Mouse (Mus musculus) embryonic facial prominence, embryonic 10.5 days (tissue): Measurements from ENCODE around the gene Rnf13. TPM values are rescaled to one million over a fixed set of nuclear protein-coding genes. Genes with fewer than 3 reads are reported as not detected.

ENCODE experiments used
- DNase-seq: peaks from one replicate; pipeline ENCODE4 v3.0.0-alpha.2; 2017; ENCODE audit warnings: low spot score
- H3K27ac ChIP-seq: fragments of 300-500 bp; sonication (generic); replicated peaks from 2 replicates; pipeline ENCODE4 v1.5.1; 2016; ENCODE audit warnings: mild to moderate bottlenecking
- H3K27me3 ChIP-seq: fragments of 300-500 bp; sonication (generic); replicated peaks from 2 replicates; pipeline ENCODE4 v1.6.1; 2016; ENCODE audit warnings: low read depth, mild to moderate bottlenecking; ENCODE audit not compliant: poor library complexity, severe bottlenecking
- H3K36me3 ChIP-seq: fragments of 300-500 bp; sonication (generic); replicated peaks from 2 replicates; pipeline ENCODE4 v1.6.1; 2016; ENCODE audit warnings: mild to moderate bottlenecking, moderate library complexity
- H3K4me1 ChIP-seq: fragments of 300-500 bp; sonication (generic); 2 replicates; pipeline ENCODE4 v1.6.1; 2016
- H3K4me3 ChIP-seq: fragments of 300-500 bp; sonication (generic); 2 replicates; pipeline ENCODE4 v1.5.1; 2016; ENCODE audit warnings: mild to moderate bottlenecking, moderate library complexity
- H3K9me3 ChIP-seq: fragments of 300-500 bp; sonication (generic); 2 replicates; pipeline ENCODE4 v1.6.1; 2016; ENCODE audit warnings: mild to moderate bottlenecking
- WGBS: fragments of 180-500 bp; shearing (Covaris S2); methylation state at CpG from one replicate; pipeline ENCODE4 v1.1.7; 2016; 5-methylcytosine and 5-hydroxymethylcytosine counted together
- polyA plus RNA-seq: library from polyadenylated mRNA; unstranded; fragments of >200 nt; fragmentation: Nextera tagmentation; extraction: Ambion mirVana; gene quantifications from 2 replicates; pipeline ENCODE4 v1.2.1, GENCODE M21; 2016

Rnf13 gene
- 36.7 and 42.2 TPM in 2 replicates for polyA plus RNA-seq

GRCm38 (mm10) chr3:57735511-57736370 is at the start of gene Rnf13:
Rnf13 (plus strand) TSS chr3:57736062.
- Histone ChIP-seq H3K27ac (peak within 1 kb of the TSS; percentile 94), H3K36me3 (no peaks in the 10 kb centered on the region), H3K9me3 (no peaks in the 10 kb centered on the region), H3K4me1 (peaks cover 20% of the 10 kb centered on the region), H3K4me3 (peak within 1 kb of the TSS; percentile 76), H3K27me3 (no peaks in the 10 kb centered on the region)
- peak; percentile 97 for DNase-seq
- under 1% methylated on average over 59 of the region's 59 CpGs for WGBS

- no peaks in the 10 kb centered on the region for H3K36me3 ChIP-seq
- no peaks in the 10 kb centered on the region for H3K9me3 ChIP-seq
- WGBS = 89% methylated on average over 4 of the region's 4 CpGs
- H3K27ac ChIP-seq = no peak overlapping the region
- H3K4me3 ChIP-seq = no peak overlapping the region
- no peak for DNase-seq
- H3K4me1 ChIP-seq = no peaks in the 10 kb centered on the region
- H3K27me3 ChIP-seq = no peaks in the 10 kb centered on the region
Observed at GRCm38 (mm10) chr3:57691772-57692171, 44.1 kb upstream of the Rnf13 start.

- Histone ChIP-seq H3K27me3 (no peaks in the 10 kb centered on the region), H3K4me3 (no peak within 1 kb of the TSS), H3K36me3 (no peaks in the 10 kb centered on the region), H3K4me1 (no peaks in the 10 kb centered on the region), H3K27ac (no peak within 1 kb of the TSS), H3K9me3 (no peaks in the 10 kb centered on the region)
- 73% methylated on average over 2 of the region's 2 CpGs for WGBS
- no peak for DNase-seq
Observed at GRCm38 (mm10) chr3:57692719-57693118, 43.1 kb upstream of the Rnf13 start, which contains the start of gene Ankub1. Ankub1 (minus strand) TSS chr3:57692799.

- Histone ChIP-seq H3K27me3 (no peaks in the 10 kb centered on the region), H3K27ac (no peak overlapping the region), H3K9me3 (no peaks in the 10 kb centered on the region), H3K4me1 (no peaks in the 10 kb centered on the region), H3K36me3 (no peaks in the 10 kb centered on the region), H3K4me3 (no peak overlapping the region)
- WGBS = 90% methylated on average over 4 of the region's 4 CpGs
- no peak for DNase-seq
Observed at GRCm38 (mm10) chr3:57696249-57696648, 39.6 kb upstream of the Rnf13 start.

- Histone ChIP-seq H3K27me3 (no peaks in the 10 kb centered on the region), H3K27ac (no peak overlapping the region), H3K9me3 (no peaks in the 10 kb centered on the region), H3K4me3 (no peak overlapping the region), H3K36me3 (no peaks in the 10 kb centered on the region), H3K4me1 (no peaks in the 10 kb centered on the region)
- no peak for DNase-seq
- WGBS = 95% methylated on average over 9 of the region's 9 CpGs
Observed at GRCm38 (mm10) chr3:57696779-57697178, 39.1 kb upstream of the Rnf13 start.

GRCm38 (mm10) chr3:57714151-57714550 is 21.7 kb upstream of the Rnf13 start:
- WGBS = 92% methylated on average over 6 of the region's 6 CpGs
- no peaks in the 10 kb centered on the region for H3K9me3 ChIP-seq
- H3K4me1 ChIP-seq = no peaks in the 10 kb centered on the region
- H3K36me3 ChIP-seq = no peaks in the 10 kb centered on the region
- no peak for DNase-seq
- H3K27me3 ChIP-seq = no peaks in the 10 kb centered on the region
- no peak overlapping the region for H3K4me3 ChIP-seq
- no peak overlapping the region for H3K27ac ChIP-seq

GRCm38 (mm10) chr3:57732206-57732915 is 3.5 kb upstream of the Rnf13 start:
- 85% methylated on average over 5 of the region's 5 CpGs for WGBS
- no peak for DNase-seq
- H3K27ac ChIP-seq = no peak overlapping the region
- H3K4me1 ChIP-seq = peaks cover 16% of the 10 kb centered on the region
- H3K36me3 ChIP-seq = no peaks in the 10 kb centered on the region
- H3K27me3 ChIP-seq = no peaks in the 10 kb centered on the region
- H3K9me3 ChIP-seq = no peaks in the 10 kb centered on the region
- H3K4me3 ChIP-seq = no peak overlapping the region

- Histone ChIP-seq H3K4me3 (peak overlapping the region; percentile 76), H3K9me3 (no peaks in the 10 kb centered on the region), H3K4me1 (peaks cover 20% of the 10 kb centered on the region), H3K27me3 (no peaks in the 10 kb centered on the region), H3K27ac (peak overlapping the region; percentile 94), H3K36me3 (no peaks in the 10 kb centered on the region)
- WGBS = 4% methylated on average over 13 of the region's 13 CpGs
- peak; percentile 19 for DNase-seq
Observed at GRCm38 (mm10) chr3:57736419-57737095, 695 bp downstream of the Rnf13 start.

- no peak overlapping the region for H3K4me3 ChIP-seq
- no peaks in the 10 kb centered on the region for H3K36me3 ChIP-seq
Observed at GRCm38 (mm10) chr3:57739830-57740229, 4.0 kb downstream of the Rnf13 start.

GRCm38 (mm10) chr3:57748576-57749267 is 12.9 kb downstream of the Rnf13 start:
- H3K36me3 ChIP-seq = no peaks in the 10 kb centered on the region; the same call in 1 of the 2 replicates

More at GRCm38 (mm10) chr3:57739830-57740229, 4.0 kb downstream of the Rnf13 start:
- DNase-seq = no peak
- H3K27ac ChIP-seq = no peak overlapping the region
- no peaks in the 10 kb centered on the region for H3K27me3 ChIP-seq
- peaks cover 19% of the 10 kb centered on the region for H3K4me1 ChIP-seq
- no peaks in the 10 kb centered on the region for H3K9me3 ChIP-seq
- 94% methylated on average over 1 of the region's 1 CpGs for WGBS

GRCm38 (mm10) chr3:57776915-57777314 is 41.1 kb downstream of the Rnf13 start:
- H3K27ac ChIP-seq = no peak overlapping the region
- no peaks in the 10 kb centered on the region for H3K9me3 ChIP-seq
- 91% methylated on average over 2 of the region's 2 CpGs for WGBS
- H3K4me1 ChIP-seq = no peaks in the 10 kb centered on the region
- no peaks in the 10 kb centered on the region for H3K36me3 ChIP-seq
- H3K4me3 ChIP-seq = no peak overlapping the region
- no peaks in the 10 kb centered on the region for H3K27me3 ChIP-seq
- no peak for DNase-seq

More at GRCm38 (mm10) chr3:57748576-57749267, 12.9 kb downstream of the Rnf13 start:
- no peaks in the 10 kb centered on the region for H3K4me1 ChIP-seq
- H3K27ac ChIP-seq = no peak overlapping the region
- DNase-seq = no peak
- H3K9me3 ChIP-seq = peaks cover 10% of the 10 kb centered on the region; the same call in 1 of the 2 replicates
- 94% methylated on average over 3 of the region's 3 CpGs for WGBS
- no peaks in the 10 kb centered on the region for H3K27me3 ChIP-seq
- H3K4me3 ChIP-seq = no peak overlapping the region

GRCm38 (mm10) chr3:57788472-57788871 is 52.6 kb downstream of the Rnf13 start:
- Histone ChIP-seq H3K27ac (no peak overlapping the region), H3K4me1 (no peaks in the 10 kb centered on the region), H3K27me3 (no peaks in the 10 kb centered on the region), H3K36me3 (no peaks in the 10 kb centered on the region), H3K9me3 (no peaks in the 10 kb centered on the region), H3K4me3 (no peak overlapping the region)
- WGBS = 88% methylated on average over 4 of the region's 4 CpGs
- no peak for DNase-seq
